Mouse (Mus musculus) large intestine, adult 2 months (tissue): ENCODE data around the gene Xirp1. TPM values are rescaled to one million over a fixed set of nuclear protein-coding genes. Genes with fewer than 3 reads are reported as not detected.
A peak's percentile ranks its signal among the peaks of the same experiment; 100 is the strongest.
"Not testable (repeated sequence)": the region's sequence is repeated elsewhere in the genome, so short reads cannot be mapped to it uniquely, and the experiment has no call there.

Experiments used
- DNase-seq: peaks from one replicate; pipeline ENCODE4 v3.0.0-alpha.2; 2012; ENCODE audit warnings: low read depth, low spot score
- WGBS: fragments of 180-500 bp; shearing (Covaris S2); methylation state at CpG from one replicate; pipeline ENCODE4 v1.1.7; 2018; 5-methylcytosine and 5-hydroxymethylcytosine counted together
- polyA plus RNA-seq: library from polyadenylated mRNA; depleted of rRNA; stranded (reverse); fragments of >200 nt; gene quantifications from 2 replicates; pipeline ENCODE4 v1.2.3, GENCODE M21; 2012

Xirp1 gene
- polyA plus RNA-seq, 1 experiment: 0.02 TPM

DNA sequence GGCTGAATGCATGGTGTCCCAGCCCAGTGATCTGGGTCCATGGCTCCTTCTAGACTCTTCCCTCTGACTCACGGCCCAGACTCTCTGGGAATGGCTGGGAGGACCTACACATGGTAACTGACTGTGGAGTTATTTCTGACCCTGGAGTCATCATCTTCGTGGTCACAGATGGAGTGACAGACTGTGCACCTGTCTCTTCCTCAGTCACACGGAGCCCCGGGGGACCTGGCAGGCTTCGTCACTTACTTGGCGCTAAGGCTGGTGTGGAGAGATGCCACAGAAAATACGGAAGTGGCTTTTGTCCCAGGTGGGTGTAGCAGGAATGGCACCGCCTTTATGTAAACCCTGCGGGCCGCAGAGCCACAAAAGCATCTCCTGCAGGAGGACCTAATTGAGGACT lies 773 bp upstream of the Xirp1 start:
- DNase-seq: no peak
- 31% methylated on average over 10 of the region's 10 CpGs for WGBS

DNA sequence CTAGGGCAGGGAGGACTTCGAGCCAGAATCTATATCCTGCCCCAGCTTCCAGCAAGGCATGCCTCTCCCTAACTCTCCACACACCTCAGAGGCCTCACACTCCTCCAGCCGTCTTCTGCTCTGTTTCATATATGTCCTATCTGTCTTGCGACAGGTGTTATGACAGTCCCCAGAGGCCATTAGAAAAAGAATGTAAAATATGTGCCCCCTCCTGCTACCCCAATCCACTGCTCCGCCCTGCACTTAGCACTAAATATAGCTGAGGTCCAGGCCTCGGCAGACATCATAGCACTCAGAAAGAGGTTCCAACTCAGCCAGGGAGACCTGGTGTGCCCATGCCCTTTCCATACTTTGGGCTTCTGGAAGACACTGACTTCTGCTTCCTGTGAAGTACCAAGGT lies 2.2 kb downstream of the Xirp1 start:
- 60% methylated on average over 5 of the region's 5 CpGs for WGBS
- no peak for DNase-seq

DNA sequence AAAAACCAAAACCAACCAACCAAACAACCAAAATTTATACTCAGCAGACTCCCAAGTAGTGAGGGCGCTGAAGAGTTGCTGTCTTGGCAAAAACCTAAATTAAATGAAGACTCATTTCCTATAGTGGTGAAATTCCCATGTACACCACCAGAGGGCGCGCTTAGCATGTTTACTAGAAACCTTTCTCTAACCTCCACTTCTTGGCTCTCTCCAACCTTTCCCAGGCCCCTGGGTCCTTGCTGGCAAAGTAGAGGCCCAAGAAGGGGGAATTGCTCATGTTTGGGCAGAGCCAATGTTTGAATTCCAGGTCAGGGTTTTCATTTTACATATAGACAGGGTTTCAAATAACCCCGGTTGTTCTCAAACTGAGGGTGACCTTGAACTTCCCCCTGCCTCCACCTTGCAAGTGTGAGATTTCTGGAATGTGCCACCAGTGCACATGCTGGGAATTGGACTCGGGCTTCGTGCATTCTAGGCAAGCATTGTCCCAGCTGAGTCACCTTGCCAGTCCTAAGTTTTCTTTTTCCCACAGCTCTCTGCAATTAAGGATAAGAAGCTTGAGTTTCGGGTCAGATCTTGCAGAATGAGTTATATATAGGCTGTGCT lies 3.0 kb downstream of the Xirp1 start:
- DNase-seq: no peak
- WGBS: 25% methylated on average over 7 of the region's 7 CpGs

DNA sequence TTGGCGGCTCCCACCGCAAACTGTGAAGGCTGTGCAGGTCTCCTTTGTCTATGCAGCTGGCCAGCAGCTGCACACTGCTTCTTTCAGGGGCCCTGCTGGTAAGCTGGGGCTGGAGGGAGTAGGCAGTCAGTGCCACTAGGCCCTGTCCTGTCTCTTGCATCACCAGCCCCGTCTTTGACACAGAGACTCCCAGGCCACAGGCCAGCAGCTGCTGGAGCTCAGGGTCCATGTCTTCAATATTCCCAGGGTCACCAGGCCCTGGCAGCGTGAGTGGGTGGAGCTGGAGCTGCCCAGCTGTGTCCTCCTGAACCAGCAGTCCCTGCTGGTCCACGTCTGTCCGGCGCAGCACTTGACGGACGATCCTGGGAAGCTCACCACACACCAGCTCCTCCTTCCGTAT lies 6.4 kb downstream of the Xirp1 start:
- WGBS: 76% methylated on average over 10 of the region's 10 CpGs
- DNase-seq: no peak

DNA sequence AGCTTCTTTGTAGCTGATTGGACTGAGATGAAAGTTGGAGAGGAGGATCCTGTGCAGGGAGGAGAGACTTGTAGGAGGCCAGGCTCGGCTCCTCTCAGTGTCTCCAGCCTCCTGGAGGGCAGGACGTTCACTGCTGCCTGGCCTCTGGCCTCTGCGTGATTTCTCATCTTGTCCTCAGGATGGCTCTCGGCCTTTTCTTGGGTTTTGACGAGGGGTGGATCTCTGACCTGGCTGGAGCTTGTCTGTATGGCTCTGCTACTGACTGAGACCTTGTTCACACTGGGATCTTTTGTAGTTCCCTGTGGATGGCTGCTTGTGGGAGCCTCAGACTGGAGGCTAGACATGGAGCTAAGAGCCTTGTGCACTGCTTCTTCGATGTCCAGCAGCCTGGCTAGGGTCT lies 8.6 kb downstream of the Xirp1 start:
- no peak for DNase-seq
- 89% methylated on average over 6 of the region's 6 CpGs for WGBS

DNA sequence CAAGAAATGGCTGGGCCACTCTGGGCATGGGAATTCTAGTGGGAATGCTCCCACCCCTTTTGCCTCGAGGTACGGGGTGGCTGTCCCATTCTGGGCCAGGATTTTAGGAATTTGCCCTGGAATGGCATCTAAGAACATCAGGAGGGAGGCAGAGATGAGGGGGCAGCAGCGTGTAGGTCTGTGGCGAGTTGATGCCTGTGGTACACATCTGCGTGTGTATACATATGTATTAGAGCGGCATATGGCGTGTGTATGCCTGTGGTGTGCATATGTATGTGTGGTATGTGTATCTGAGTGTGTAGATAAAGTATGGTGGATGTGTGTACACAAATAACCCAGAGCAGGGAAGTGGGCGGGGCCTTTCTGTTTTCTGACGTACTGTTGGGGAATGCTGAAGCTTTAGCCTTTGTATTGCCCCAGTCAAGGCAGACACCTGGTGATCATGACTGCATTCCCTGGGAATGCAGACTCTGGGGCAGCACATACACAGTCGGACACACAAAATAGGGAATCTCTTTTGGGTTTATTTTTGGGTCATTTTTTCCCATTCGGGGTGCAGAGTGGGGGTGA lies 10.1 kb downstream of the Xirp1 start:
- no peak for DNase-seq
- WGBS: 68% methylated on average over 11 of the region's 11 CpGs

DNA sequence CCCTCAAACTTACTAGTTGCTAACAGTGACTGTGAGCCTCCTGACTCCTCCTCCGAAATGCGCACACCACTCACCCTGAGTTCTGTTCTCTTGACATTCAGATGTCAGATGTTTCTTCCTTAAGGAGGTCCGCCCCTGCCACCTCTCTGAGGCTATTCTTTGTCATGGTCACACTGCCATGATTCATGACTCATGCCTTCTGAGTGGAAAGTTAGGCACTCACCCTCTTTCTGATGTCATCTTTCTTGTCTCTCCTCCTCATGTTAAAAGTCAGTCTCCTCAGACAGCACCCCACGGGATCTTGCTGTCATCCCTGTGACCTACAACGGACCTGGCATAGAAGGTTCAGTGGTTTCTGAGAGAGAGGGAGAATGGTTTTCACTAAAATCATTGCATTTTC lies 10.6 kb downstream of the Xirp1 start:
- DNase-seq: no peak

DNA sequence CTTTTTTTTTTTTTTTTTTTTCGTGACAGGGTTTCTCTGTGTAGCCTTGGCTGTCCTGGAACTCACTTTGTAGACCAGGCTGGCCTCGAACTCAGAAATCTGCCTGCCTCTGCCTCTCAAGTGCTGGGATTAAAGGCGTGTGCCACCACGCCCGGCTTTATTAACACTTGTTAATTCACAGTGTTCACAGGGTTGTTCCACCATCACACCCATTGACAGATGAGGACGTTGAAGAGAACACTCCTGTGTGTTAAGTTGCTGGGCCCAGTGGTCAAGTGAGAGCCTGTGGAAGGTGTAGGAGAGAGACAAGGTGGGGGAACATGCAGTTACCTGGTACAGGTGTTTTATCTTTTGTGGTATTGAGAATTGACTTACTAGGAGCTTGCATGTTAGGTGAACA lies 11.2 kb downstream of the Xirp1 start:
- WGBS: 67% methylated on average over 6 of the region's 6 CpGs

More for the DNA sequence above, 10.6 kb downstream of the Xirp1 start:
- 88% methylated on average over 5 of the region's 5 CpGs for whole genome bisulfite sequencing

DNA sequence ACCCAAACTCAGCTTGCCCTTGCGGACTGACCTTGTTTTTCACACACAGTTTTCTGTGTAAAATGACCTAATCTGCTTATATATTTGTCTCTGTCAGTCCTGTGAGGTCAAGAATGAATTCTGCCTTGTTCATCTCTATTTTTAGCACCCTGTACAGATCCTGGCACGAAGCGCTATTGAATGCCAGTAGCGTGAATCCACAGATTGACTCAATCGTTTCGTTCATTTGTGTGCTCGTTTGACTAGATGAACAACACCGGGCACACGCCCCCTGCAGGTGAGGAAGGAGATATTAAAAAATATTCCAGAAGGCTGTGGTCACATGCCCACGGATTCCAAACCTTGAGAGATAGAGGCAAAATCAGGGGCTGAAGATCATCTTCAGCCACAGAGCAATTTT lies 11.9 kb downstream of the Xirp1 start:
- WGBS: 2% methylated on average over 10 of the region's 10 CpGs
- DNase-seq: no peak

More for the DNA sequence above, 11.2 kb downstream of the Xirp1 start:
- DNase-seq: not testable (repeated sequence)

DNA sequence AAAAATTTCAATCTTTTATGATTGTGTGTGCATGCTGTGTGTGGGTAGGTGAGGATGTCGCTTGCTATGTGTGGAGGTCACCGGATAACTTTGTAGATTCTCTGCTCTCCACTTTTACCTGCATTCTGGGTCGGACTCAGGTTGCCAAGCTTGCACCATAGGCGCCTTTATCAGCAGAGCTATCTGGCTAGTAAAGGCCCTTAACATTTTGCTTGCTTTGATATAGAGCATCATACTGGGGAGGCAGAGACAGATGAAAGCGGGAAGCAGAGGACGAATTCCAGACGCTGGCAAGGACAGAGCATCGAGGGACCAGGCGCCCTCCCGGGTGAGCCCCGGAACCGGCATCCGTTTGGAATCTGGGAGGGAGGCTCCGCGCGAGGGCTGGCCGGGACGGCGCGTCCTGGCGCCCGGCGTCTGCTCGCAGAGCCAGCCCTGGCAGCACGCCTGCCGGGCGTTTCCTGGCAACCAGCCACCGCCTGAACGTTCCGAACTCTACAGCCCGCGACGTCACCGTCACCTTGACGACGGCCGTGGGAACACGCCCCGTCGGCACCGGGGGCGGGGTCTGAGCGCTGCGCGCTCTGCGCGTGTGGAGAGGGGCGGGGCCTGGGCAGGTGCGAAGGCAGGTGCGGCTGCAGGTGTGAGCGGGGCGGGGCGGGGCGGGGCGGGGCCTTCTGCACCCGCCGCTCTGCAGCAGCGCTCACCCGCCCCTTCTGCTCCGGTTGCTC lies 12.5 kb downstream of the Xirp1 start:
- DNase-seq: peak; percentile 93
- WGBS: 2% methylated on average over 58 of the region's 60 CpGs

DNA sequence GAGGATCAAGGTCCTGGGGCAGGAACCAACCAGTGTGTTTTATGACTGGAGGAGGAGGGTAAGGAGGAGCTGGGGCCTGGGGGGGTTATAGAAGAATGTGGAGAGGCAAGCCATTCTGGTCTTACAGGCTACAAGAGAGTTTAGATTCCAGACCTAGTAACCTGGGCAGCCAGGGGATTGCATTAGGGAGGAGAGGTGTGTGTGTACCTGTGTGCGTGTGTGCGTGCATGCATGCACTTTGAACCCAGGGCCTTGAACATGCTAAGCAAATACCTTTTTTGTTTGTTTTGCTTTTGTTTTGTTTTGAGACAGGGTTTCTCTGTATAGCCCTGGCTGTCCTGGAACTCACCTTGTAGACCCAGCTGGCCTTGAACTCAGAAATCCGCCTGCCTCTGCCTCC lies 13.5 kb downstream of the Xirp1 start:
- no peak for DNase-seq
- 55% methylated on average over 3 of the region's 3 CpGs for WGBS

DNA sequence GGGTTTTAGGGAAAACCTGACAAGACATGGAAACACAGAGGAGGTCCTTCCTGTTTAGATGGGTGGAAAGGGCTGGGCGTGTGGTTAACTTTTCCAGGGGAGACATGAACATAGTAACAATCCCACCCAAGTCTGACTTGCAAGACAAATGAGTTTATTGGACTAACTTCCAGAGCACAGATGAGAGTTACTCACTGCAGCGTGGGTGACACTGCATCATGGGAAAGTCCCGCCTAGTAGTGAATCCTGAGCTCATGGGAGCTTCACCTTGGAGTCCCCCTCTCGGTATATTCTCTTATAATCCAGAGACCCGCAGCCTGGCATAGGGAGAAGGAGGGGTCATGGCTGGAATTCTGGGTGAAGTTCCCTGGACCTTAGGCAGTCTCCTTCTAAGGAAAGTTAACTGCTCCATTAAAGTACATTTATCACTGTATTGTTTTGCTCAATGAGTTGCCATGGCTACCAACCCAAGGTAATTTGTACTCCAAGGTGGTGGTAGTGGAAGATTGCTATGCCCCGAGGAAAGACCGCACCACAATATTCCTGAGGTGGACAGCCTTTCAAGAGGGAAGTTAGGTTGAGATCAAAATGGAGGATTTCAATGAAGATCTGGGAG lies 14.1 kb downstream of the Xirp1 start:
- 37% methylated on average over 7 of the region's 7 CpGs for WGBS
- no peak for DNase-seq

DNA sequence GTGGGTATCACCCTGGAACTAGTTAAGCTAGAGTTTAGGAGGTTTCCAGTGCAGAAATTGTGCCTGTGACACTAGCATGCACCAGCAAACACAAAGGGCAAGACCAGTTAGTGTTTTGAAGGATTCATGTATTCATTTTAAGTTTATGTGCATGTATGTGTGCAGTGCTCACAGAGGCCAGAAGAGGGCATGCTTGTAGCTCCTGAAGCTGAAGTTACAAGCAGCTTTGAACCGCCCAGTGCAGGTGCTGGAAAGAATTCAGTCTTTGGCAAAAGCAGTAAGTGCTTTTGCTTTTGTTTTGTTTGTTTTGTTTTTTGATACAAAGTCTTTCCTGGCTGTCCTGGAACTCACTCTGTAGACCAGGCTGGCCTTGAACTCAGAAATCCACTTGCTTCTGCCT lies 15.6 kb downstream of the Xirp1 start:
- WGBS: 90% methylated on average over 1 of the region's 1 CpGs
- DNase-seq: no peak

DNA sequence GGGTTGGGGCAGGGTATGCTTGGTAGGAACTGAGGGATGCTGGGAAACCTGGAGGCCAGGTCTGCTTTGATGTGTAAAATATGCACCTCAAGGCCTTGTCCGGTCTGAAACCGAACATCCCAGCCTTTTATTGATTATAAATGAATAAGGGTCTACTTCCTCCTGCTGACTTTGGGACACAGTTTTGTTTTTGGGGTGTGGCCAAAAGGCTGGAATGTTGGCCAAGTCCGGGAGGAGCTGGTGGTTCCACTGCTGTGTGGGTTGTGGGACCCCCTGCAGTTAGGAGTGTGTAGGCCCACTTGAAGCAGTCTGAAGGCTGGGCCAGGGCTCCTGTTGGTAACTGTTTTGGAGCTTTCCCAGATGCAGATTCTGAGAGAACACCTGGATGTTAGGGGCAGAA lies 17.5 kb downstream of the Xirp1 start:
- WGBS: 31% methylated on average over 3 of the region's 3 CpGs

DNA sequence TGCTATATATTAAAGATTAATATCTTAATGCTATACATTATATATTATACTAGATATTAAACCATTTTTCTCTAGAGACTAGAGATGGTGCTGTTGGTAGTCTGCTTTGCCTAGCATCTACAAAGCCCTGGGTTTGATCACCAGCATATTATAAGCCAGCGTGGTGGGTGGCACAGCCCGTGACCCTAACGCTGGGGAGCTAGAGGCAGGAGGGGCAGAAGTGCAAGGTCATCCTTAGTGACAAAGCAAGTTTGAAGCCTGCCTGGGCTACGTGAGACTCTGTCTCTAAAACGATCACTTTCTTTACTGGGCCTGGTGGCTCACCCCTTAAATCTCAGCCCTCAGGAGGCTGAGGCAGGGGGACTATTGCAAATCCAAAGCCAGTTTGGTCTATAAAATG lies 20.5 kb downstream of the Xirp1 start:
- WGBS: 91% methylated on average over 5 of the region's 5 CpGs
- no peak for DNase-seq

More for the DNA sequence above, 17.5 kb downstream of the Xirp1 start:
- DNase-seq: no peak

DNA sequence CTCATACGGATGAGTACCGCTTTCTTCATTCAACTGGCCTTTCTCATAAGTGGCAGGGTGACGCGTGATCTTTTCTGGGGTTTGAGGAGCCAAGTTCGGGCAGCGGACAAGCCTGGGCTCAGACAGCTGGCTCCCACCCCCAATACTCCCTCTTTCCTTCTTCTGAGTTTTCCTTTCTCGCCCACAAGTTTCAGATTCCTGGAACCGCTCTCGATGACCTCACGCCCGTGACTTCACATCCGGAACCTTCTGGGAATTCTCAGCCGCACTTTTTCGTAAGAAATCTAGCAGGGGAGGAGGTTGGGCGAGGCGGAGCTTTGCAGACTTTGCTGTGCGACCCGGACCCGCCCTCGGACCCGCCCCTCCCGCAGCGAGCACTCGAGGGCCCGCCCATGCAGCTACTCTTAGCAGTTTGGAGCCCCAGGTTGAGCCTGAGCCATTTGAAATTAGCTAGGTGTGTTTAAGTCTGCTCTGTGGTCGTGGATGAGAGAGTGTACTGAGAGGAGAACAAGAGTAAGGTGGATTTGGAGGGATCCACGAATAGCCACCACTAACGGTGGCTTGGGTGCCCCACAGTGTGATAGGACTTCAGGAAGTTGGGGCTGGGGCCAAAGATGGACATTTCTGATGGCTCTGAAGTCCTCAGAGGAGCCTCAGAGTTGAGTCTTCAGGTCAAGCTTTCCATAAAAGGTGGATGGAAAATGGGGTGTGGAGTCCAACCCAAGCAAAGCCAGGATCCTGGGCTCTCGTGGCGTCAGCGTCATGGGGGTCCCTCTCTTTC lies 21.3 kb downstream of the Xirp1 start:
- no peak for DNase-seq
- 10% methylated on average over 31 of the region's 31 CpGs for WGBS

DNA sequence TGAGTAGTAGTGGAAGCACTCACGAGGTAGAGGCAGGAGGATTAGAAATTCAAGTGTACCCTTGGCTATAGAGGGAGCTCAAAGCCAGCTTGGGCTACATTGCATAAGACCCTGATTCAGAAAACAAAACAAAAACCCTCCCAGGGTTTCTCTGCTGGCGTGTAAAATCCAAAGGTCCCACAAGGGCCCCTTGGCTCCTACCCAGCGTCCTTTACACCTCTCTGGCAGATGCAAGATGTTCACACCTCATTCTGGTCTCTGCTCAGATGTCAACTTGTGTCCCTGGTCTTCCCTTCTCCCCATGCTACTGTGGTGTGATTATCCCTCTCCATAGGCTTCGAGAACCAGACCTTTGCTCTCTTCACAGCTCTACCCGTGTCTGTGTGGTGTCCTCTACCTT lies 22.6 kb downstream of the Xirp1 start:
- DNase-seq: no peak
- 68% methylated on average over 5 of the region's 5 CpGs for WGBS

DNA sequence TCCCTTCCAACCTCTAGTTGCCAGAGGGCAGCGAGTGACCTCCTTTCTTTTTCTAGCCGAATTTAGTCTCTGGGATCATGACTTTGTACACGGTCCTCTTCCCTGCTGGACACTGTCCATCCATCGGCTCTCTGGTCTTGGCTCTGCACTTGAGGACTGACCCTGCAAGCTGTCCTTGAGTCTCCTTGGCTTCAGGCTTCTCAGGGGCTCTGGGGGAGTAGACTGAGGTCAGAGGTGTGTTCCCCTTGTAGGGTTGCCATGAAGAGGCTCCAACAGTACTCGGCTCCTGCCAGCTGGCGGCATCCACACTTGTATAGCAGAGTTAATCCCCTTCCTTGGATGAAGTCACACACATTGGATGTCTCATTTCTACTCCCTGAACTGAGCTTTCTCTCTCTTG lies 23.8 kb downstream of the Xirp1 start:
- 67% methylated on average over 6 of the region's 6 CpGs for WGBS
- no peak for DNase-seq

DNA sequence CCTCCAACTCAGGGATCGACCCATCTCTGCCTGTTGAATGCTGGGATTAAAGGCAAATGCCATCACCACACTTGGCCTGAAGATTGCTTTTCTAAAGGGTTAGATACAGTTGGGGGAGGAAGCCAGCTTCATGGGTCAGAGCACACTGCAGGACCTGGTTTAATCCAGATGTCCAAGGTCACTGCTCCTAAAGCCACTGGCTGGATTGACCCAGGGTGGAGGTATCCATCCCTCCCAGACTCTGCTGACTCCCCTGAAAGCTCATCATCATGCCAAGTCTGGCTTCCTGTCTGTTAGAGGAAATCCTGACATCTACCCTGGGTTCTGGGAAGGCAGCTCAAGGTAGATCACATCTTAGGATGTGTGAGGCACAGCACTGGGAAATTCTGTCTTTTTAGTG lies 24.6 kb downstream of the Xirp1 start:
- WGBS: 91% methylated on average over 1 of the region's 1 CpGs
- no peak for DNase-seq

DNA sequence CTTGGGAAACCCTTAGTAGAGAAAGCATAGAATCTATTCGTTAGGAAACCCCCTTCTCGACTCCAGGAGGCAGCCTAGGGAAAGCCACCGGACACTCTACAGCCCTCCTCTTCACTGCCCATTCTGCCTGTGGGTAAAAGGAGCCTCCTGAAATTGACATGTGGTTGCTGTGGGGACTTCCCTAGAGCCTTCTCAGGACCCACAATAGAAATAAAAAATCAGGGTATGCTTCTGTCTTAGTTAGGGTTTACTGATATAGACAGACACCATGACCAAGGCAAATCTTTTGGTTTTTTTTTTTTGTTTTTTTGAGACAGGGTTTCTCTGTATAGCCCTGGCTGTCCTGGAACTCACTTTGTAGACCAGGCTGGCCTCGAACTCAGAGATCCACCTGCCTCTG lies 27.3 kb downstream of the Xirp1 start:
- 88% methylated on average over 4 of the region's 4 CpGs for WGBS
- DNase-seq: no peak
